Mouse (Mus musculus) c-Kit-positive CD71-negative TER-119-negative erythroid progenitor cells, embryonic 14.5 days (primary cell): Measurements from ENCODE around the gene Trpm4.
"Not testable (repeated sequence)": the region's sequence is repeated elsewhere in the genome, so short reads cannot be mapped to it uniquely, and the experiment has no call there.

ENCODE experiments used
- DNase-seq: peaks from one replicate; pipeline ENCODE4 v3.0.0-alpha.2; 2013; ENCODE audit warnings: low read depth

The Trpm4 gene

DNA sequence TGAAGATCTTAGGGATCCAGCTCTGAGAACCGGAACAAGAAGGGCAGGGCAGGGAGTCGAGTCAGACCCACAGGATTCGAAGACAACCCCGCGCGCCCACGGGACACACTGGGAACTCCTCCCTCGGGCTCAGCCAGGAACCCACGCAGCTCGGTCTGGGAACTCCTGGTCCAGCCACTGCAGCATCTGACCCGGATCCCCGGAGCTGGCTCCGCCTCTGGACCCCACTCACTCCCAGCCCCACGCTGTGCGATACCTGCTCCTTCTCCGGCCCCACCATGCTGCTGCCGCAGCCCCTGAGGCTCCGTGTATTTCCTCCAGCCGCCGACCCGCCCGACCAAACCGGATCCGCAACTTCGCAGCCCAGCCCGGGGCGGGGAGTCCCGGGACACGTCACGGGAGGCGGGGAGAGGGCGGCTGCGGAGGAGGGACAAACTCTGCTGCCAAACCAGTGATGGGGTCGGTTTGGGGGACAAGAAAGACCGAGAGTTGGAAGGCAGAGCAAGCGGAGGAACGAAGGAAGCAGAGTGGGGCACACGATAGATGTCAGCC, at the start of gene Trpm4:
Gene Trpm4, minus strand, starts transcription at position 350 of the 552 bp plus-strand sequence.
- DNase-seq, result no peak

- DNase-seq, result no peak
These were observed 42.5 kb upstream of the Trpm4 start for GRCm38 (mm10) chr7:45376057-45376456.

DNA sequence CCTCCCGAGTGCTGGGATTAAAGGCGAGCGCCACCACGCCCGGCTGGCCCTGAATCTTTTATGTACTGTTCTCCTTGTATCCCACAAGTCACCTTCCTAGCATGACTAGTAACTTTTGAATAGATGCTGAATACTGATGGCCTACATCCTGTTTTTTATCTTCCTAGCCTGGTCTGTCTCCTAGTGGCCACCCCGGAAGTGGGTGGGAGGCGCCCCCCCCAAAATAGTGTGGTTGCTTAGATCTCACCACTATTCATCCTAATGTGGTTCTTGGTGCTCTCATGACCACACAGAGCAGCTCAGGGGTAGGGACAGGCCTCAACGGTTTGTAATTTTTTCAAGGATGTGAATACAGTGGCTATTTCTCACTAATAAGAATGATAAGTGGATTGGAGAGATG, 41.0 kb upstream of the Trpm4 start:
- no peak for DNase-seq

- no peak for DNase-seq
These were observed 38.8 kb upstream of the Trpm4 start for GRCm38 (mm10) chr7:45372371-45372770.

GRCm38 (mm10) chr7:45370475-45371311, 37.1 kb upstream of the Trpm4 start, which contains the start of gene Lin7b:
TSS of gene Lin7b (minus strand) at chr7:45370583.
- DNase-seq, result peak; percentile 81

DNA sequence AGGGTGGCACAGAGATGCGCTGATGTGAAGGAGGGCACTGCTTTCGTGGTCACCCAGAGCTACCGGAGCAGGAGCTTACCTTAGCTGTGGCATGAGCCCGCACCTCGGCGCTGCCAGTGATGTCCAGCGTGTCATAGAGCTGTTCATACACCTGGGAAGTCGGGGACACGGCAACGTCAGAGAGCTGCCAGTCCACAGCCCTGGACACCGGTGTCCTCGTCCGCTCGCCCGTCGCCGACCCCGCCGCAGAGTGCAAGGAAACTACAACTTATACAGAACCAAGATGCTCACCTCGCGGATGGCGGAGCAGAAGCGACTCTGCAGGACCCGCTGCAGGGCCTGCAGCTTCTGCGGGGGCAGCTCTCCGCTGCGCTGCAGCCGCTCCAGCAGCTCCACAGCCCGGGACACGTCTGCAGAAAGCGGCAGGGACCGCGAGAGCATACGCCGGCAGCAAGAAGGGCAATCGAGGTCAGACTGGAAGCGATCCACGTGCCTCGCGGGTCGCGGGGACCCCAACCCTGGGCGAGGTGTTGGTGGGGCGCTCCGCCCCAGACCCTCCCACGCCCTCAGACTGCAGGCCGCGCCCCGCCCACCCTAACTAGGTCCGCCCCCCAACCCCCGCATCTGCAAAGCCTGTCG, 36.4 kb upstream of the Trpm4 start:
- no peak for DNase-seq

GRCm38 (mm10) chr7:45369022-45369745, 35.6 kb upstream of the Trpm4 start:
- no peak for DNase-seq

GRCm38 (mm10) chr7:45368178-45368577, 34.6 kb upstream of the Trpm4 start:
- no peak for DNase-seq

DNA sequence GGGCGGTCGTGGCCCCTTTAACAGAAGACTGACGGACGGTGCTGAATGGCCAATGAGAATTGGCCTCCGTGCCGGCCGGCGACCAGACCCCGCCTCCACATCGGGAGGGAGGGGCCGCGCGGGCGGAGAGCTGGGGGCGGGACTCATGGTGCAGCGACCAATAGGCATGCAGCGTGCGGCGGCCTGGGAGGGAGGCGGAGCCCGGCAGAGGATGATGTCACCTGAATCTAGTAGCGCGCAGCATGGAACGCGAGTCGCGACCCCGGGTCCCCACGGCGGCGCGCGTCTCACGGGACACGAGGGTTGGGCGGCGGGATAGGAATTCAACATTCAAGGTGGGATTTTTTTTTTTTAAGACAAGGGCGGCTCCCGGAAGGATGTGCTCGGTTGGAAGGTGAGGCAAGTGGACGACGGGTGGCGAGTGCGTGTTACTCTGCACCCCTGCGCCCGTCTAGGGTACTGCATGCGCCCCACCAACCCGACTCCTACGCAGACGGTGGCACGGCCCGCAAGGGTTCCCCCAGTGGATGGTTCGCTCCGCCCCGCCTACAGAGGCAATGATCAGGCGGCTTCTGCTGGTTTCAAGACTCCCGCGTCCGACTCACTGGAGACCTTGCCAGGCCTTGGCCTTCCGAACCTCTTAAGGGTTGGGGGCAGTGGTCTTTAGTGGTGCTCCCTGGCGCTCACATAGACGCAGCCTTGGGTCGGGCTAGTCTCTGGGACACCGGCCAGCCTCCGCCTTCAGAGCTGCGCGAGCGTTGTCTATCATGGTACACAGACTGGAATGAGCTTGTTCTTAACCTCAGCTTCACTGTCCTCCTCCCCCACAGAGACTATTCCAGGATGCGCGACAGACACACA, 33.7 kb upstream of the Trpm4 start:
- peak; percentile 83 for DNase-seq

- no peak for DNase-seq
These were observed 33.1 kb upstream of the Trpm4 start, which contains the start of gene Ppfia3 for GRCm38 (mm10) chr7:45366652-45367019. TSS of gene Ppfia3 (minus strand) at chr7:45367019.

DNA sequence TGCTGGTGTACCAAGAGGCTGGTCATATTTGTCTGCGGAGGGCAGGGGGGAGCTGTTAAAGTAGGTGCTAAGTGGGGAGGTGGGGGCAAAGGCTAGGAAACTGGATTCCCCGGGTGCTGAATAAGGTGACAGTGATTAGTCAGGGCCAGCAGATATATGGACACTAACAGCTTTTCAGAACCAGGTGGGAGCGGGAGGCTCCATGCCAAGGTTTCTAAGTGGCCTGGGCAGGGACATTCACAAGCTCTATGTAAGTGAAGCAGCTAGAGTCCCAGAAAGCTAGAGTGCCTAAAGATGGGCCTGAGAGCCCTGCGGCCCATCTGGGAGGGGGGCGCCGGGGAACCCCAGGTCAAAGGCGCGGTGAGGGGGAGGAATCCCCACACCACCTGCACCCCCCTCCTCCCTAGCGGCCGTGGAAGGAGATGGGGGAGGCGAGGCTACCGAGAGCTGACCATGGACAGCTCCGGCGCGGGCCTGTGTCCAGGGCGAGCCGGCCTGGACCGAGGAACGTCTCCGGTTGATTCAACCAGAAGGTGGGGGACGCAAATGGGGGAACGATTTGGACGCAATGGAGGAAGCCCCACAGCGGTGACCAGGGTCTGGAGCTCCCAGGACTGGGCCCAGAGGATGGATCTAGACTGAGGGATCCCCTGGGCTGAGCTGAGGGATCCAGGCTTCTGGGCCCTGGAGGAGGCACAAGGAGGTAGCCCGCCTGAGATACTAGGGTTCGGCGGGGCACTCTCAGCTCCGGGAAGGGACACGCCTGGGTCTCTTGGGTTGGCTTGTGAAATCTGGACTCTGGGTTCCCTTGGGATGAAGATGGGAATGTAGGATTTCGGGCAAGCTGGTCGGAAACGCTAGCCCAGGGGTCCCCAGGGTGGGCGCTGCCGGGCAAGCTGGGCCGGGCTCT, 32.4 kb upstream of the Trpm4 start:
- DNase-seq, result no peak

DNA sequence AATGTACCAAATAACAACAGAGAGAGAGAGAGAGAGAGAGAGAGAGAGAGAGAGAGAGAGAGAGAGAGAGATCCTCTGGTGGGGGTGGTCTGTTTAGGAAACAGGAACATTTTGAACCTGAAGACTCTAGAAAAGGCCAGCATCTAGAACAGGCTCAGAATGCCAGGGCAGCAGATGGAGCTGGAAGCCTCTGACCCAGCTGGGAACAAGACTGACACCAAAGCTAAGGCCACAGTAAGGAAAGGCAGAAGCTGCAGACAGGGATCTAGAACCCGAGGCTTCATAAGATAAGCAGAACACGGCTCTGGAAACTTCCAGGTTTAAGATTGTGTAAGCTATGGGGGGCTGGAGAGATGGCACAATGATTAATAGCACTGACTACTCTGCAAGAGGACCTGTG, 30.4 kb upstream of the Trpm4 start:
- no peak for DNase-seq

GRCm38 (mm10) chr7:45362801-45363200, 29.2 kb upstream of the Trpm4 start:
- peak; percentile 69 for DNase-seq

GRCm38 (mm10) chr7:45361243-45361804, 27.7 kb upstream of the Trpm4 start:
- peak; percentile 86 for DNase-seq

DNA sequence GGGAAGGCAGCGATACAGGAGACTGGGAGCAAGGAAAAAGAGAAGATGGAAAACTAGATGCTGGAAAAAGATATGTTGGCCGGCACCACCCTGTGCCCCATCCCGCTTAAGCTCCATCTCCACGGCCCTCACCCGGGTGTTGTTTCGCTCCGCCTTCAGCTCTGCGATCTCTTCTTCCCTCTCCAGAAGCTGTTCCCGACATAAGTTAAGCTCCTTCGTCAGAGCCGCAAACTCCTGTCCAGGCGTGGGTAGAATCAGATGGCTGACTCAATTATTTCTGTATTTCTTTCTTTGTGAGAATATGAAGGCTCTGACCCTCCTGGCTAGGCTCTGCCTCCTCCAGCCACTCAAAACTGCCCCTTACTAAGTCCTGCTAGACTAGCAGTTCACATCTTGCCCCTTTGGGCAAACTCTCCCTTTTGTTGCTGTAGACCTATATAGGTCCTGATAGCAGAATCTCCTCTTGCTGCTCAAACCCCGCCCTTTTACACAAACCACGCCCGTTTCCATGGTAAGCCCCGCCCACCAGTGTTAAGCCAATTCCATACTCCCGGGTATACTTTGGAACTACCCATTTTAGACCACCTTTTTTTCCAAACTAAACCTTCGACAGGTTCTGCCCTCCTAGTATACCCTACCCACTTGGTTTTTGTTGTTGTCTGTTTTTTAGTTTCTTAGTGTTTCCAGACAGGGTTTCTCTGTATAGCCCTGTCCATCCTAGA, 27.0 kb upstream of the Trpm4 start:
- no peak for DNase-seq

GRCm38 (mm10) chr7:45359081-45359480, 25.5 kb upstream of the Trpm4 start:
- DNase-seq, result not testable (repeated sequence)

DNA sequence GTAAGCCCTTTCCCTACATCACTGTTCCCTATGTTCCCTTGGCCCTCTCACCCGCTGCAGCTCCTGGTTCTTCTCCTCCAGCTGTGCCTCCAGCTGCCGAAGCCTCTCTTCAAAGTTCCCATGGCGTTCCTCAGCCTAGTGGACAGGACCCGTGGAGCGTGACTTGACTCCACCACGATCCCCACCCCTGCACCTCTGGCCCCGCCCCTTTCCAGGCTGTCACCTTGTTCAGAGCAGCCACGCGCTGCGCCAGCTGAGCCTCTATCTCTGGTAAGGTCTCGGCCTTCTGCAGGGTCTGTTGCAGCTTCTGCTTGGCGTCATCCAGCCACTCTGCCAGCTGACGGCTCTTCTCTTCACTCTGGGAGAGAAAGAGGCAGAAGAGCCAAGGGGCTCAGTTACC, 22.5 kb upstream of the Trpm4 start:
- DNase-seq, result no peak

DNA sequence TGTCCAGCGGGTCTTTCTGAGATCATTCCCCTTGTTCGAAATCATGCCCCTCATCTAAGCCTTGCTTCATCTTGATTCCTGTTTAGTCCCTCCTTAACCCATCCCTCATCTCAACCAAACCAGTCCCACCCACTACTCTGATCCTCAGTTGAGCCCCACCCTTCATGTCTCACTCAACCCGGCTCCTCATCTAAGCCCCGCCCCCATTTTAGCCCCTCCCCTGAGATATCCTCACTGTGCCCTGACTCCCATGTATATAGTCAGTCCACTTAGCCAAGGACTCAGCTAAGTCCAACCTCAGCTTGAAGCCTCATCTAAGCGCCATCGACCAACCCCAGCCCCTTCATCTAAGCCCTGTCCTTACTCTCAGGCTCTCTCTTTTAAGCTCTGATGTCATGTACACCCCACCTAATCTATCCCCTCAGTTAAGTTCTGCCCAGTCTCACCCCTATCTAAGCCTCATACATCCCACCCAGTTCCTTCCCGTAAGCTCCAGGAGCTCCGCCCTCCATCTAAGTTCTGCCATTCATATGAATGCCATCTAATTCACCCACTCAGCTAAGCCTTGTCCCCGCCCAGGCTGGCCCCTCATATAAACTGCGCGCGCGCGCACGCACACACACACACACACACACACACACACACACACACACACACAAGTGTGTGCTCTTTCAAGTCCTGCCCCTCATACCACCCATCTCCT, 21.9 kb upstream of the Trpm4 start:
- no peak for DNase-seq

- DNase-seq, result no peak
These were observed 19.5 kb upstream of the Trpm4 start for GRCm38 (mm10) chr7:45353041-45353440.
